27 mouse cellular contexts compared by ENCODE assay signal in the genomic region with DNA sequence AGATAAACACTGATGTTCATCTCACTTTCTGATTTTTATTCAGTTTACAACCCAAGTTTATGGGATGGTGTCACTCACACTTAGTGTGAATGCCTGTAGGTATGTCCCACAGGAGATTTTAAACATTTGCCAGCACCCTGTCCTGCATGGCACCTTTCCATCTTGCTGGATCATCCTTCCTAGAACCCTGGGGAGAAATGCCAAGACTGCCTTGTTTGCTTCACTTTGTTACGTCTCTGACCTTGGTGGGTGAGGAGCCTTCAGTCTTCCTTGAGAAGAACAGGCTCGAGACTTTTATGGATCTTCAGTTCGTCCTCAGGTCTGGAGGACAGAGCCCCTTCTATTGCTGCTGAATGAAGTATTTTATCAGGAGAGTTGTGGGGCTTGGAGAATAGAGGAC. TPM values are rescaled to one million over a fixed set of nuclear protein-coding genes. Genes with fewer than 3 reads are reported as not detected.
DNase-seq lines count a peak whose midpoint lies in the region; ATAC-seq lines count a peak whose summit lies in the region.
"Had no signal": no experiment of that assay in that cellular context is flagged by ENCODE, and none has a peak within 500 bp of the region (broad histone marks: within the 10 kb centered on the region; RNA-seq: fewer than 3 reads in every experiment).

No protein-coding gene starts in this region.

- WGBS in heart, embryonic 14.5 days: 80% methylated on average over 3 of the region's 3 CpGs

- no peak for ATAC-seq in heart, embryonic 14.5 days (ENCODE audit: insufficient number of reproducible peaks, insufficient read depth, low FRiP score, low read depth)
- ATAC-seq: activated CD4-positive, CD25-positive, alpha-beta regulatory T cell, adult 4 months; forebrain, embryonic 15.5 days; hindbrain, embryonic 16.5 days; intestine, embryonic 15.5 days; midbrain, embryonic 13.5 days had no signal

- peak; percentile 44 to 90 for DNase-seq in adrenal gland, adult (ENCODE audit: inconsistent age in 2 of 2, low spot score in 1 of 2)
- DNase-seq in adrenal gland, adult 18-20 months (ENCODE audit: low spot score in 2 of 2): no peak
- DNase-seq in heart, adult 11 months: peak; percentile 85
- no peak for DNase-seq in heart, adult 9 months (ENCODE audit: low spot score in 2 of 2)
- no peak for DNase-seq in heart, postnatal 14 days
- peak; percentile 42 for DNase-seq in ovary, adult 18-20 months (ENCODE audit: low spot score)
- no peak for DNase-seq in ovary, postnatal 10 days (ENCODE audit: low spot score)
- DNase-seq: gastrocnemius, postnatal 10 days; right cerebral cortex, postnatal 14 days; thymus, adult 2 months had no signal

- no peaks in the 10 kb centered on the region for H3K27me3 ChIP-seq in heart, embryonic 14.5 days (ENCODE audit: control insufficient read depth, insufficient read depth, low read length)
- H3K27me3 ChIP-seq: embryonic facial prominence, embryonic 15.5 days; forebrain, embryonic 15.5 days; intestine, embryonic 15.5 days; liver, embryonic 15.5 days; lung, embryonic 15.5 days; megakaryocyte, embryonic 14.5 days; midbrain, embryonic 13.5 days had no signal

- H3K9ac ChIP-seq in heart, embryonic 14.5 days (ENCODE audit: low read length): no peak overlapping the region
- H3K9ac ChIP-seq: embryonic facial prominence, embryonic 15.5 days; forebrain, embryonic 15.5 days; intestine, embryonic 15.5 days; liver, embryonic 15.5 days; lung, embryonic 15.5 days; midbrain, embryonic 13.5 days had no signal

- intact Hi-C loops in heart, postnatal 14 days (cut with DNase I): no loop called here

- H3K4me1 ChIP-seq in heart, embryonic 14.5 days (ENCODE audit: control insufficient read depth in 2 of 2, insufficient read depth in 2 of 2, low read length in 2 of 2): peaks cover 17 to 26% of the 10 kb centered on the region in 2 experiments

- H3K4me2 ChIP-seq in heart, embryonic 14.5 days (ENCODE audit: low read length): no peak overlapping the region
- H3K4me2 ChIP-seq: embryonic facial prominence, embryonic 15.5 days; forebrain, embryonic 15.5 days; intestine, embryonic 15.5 days; liver, embryonic 15.5 days; lung, embryonic 15.5 days; midbrain, embryonic 13.5 days had no signal

- peak overlapping the region; percentile 79 to 85 for H3K27ac ChIP-seq in heart, embryonic 14.5 days (replicated peaks in 1 of 2; ENCODE audit: control insufficient read depth in 1 of 2, insufficient read depth in 1 of 2, low read depth in 2 of 2, low read length in 2 of 2)
- H3K27ac ChIP-seq: embryonic facial prominence, embryonic 15.5 days; forebrain, embryonic 15.5 days; intestine, embryonic 15.5 days; liver, embryonic 15.5 days; lung, embryonic 15.5 days; midbrain, embryonic 13.5 days; stomach, postnatal 0 days had no signal

- no peak overlapping the region for H3K4me3 ChIP-seq in heart, embryonic 14.5 days (ENCODE audit: control insufficient read depth in 1 of 2, insufficient read depth in 1 of 2, low read depth in 1 of 2, low read length in 2 of 2)
- H3K4me3 ChIP-seq: embryonic facial prominence, embryonic 15.5 days; forebrain, embryonic 15.5 days; intestine, embryonic 15.5 days; liver, embryonic 15.5 days; lung, embryonic 15.5 days; megakaryocyte, embryonic 14.5 days; midbrain, embryonic 13.5 days had no signal

- H3K36me3 ChIP-seq in heart, embryonic 14.5 days (ENCODE audit: control insufficient read depth, insufficient read depth, low read length): 0 out of 2 replicates have a peak, but pooled peaks cover 1% of the 10 kb centered on the region
- H3K36me3 ChIP-seq: embryonic facial prominence, embryonic 15.5 days; forebrain, embryonic 15.5 days; intestine, embryonic 15.5 days; liver, embryonic 15.5 days; lung, embryonic 15.5 days; midbrain, embryonic 13.5 days had no signal

- H3K9me3 ChIP-seq in heart, embryonic 14.5 days (ENCODE audit: control insufficient read depth, low read length): 0 out of 2 replicates have a peak, but pooled peaks cover 4% of the 10 kb centered on the region
- H3K9me3 ChIP-seq: embryonic facial prominence, embryonic 15.5 days; forebrain, embryonic 15.5 days; intestine, embryonic 15.5 days; liver, embryonic 15.5 days; lung, embryonic 15.5 days; midbrain, embryonic 13.5 days had no signal

RNA-seq across cellular contexts. Expression of gene Cd81, which starts 3.2 kb away (rescaled TPM):
- total RNA-seq in adrenal gland, adult 18-20 months (2021): 100 to 1,000 TPM; 609 to 688 TPM
- polyA plus RNA-seq in heart, embryonic 14.5 days (2014; fragmentation: Nextera tagmentation; extraction: Ambion mirVana): 885 and 947 TPM in 2 replicates
- total RNA-seq in heart, postnatal 14 days (2021): 100 to 1,000 TPM; 505 to 506 TPM

RNA-seq across cellular contexts. Expression of gene Tssc4, which starts 19.7 kb away (rescaled TPM):
- 10 to 100 TPM; 24.0 to 26.3 TPM for total RNA-seq in adrenal gland, adult 18-20 months (2021)
- 31.3 and 41.1 TPM in 2 replicates for polyA plus RNA-seq in heart, embryonic 14.5 days (2014; fragmentation: Nextera tagmentation; extraction: Ambion mirVana)
- 10 to 100 TPM; 19.0 to 20.7 TPM for total RNA-seq in heart, postnatal 14 days (2021)

RNA-seq across cellular contexts. Expression of gene Tspan32, which starts 44.5 kb away (rescaled TPM):
- total RNA-seq in adrenal gland, adult 18-20 months (2021): 1 to 10 TPM in 1 of 2 experiments, under 1 TPM in 1; 0.50 to 1.2 TPM
- polyA plus RNA-seq in heart, embryonic 14.5 days (2014; fragmentation: Nextera tagmentation; extraction: Ambion mirVana): 2.3 and 2.7 TPM in 2 replicates
- total RNA-seq in heart, postnatal 14 days (2021): 1 to 10 TPM in 1 of 2 experiments, under 1 TPM in 1; 0.91 to 1.1 TPM

RNA-seq across cellular contexts. Expression of gene Trpm5, which starts 45.1 kb away (rescaled TPM):
- under 1 TPM; 0.30 to 0.38 TPM for total RNA-seq in adrenal gland, adult 18-20 months (2021)
- polyA plus RNA-seq in heart, embryonic 14.5 days (2014; fragmentation: Nextera tagmentation; extraction: Ambion mirVana): 3.9 and 4.4 TPM in 2 replicates
- total RNA-seq in heart, postnatal 14 days (2021): under 1 TPM; 0.12 TPM
- total RNA-seq: common myeloid progenitor, adult 5-6 weeks; left cerebral cortex, adult 18-20 months; left cerebral cortex, postnatal 36 days; monocyte, adult 5-6 weeks; neutrophil, adult 5-6 weeks had no signal
- polyA plus RNA-seq: activated CD4-positive, CD25-positive, alpha-beta regulatory T cell, adult 4 months had no signal

RNA-seq across cellular contexts. Expression of gene Kcnq1, which starts 56.8 kb away (rescaled TPM):
- 1 to 10 TPM; 3.2 to 6.0 TPM for total RNA-seq in adrenal gland, adult 18-20 months (2021)
- 28.1 and 31.1 TPM in 2 replicates for polyA plus RNA-seq in heart, embryonic 14.5 days (2014; fragmentation: Nextera tagmentation; extraction: Ambion mirVana)
- total RNA-seq in heart, postnatal 14 days (2021): 10 to 100 TPM; 32.1 to 32.5 TPM
- total RNA-seq: common myeloid progenitor, adult 5-6 weeks; hematopoietic stem cell, adult 5-6 weeks; monocyte, adult 5-6 weeks; neutrophil, adult 5-6 weeks had no signal
- polyA plus RNA-seq: activated CD4-positive, CD25-positive, alpha-beta regulatory T cell, adult 4 months had no signal

Comparison
In these comparisons a context has a peak if more than half of its experiments do, and no peak if none do; other contexts are left out.
1. DNase-seq: peak in adrenal gland, adult (2 of 2), heart, adult 11 months (single experiment) and ovary, adult 18-20 months (single experiment); none in adrenal gland, adult 18-20 months (0 of 2), heart, adult 9 months (0 of 2), heart, postnatal 14 days (0 of 2) and ovary, postnatal 10 days (single experiment).